Mouse (Mus musculus) spleen, embryonic (tissue): ENCODE results near the gene Endov.

Experiments used
- CTCF ChIA-PET: fragments of 350-600 bp; sonication (Branson Sonifier 250); formaldehyde crosslinking; loops from one replicate; lab custom pipeline; 2022; lab: Charles Lee

Gene Endov

GRCm38 (mm10) chr11:119490861-119491689 lies at the start of gene Endov:
Gene Endov, plus strand, starts transcription at chr11:119491347.
- CTCF ChIA-PET: interaction anchor here (0.6 kb wide), 1 partner anchor 469 kb away, joined by 3 read pairs; no protein-coding TSS in a partner anchor

DNA sequence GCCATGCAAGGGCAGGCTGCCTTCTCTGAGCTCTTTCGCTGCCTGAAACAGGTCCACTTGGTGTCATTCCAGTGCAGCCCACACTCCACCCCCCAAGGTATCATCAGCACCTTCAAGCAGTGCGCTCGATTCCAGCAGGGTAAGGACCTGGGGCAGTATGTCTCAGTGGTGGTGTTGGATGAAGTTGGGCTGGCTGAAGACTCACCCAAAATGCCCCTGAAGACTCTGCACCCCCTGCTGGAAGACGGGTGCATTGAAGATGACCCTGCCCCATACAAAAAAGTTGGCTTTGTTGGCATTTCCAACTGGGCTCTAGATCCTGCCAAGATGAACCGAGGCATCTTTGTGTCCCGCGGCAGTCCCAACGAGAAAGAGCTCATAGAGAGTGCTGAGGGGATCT lies 48.9 kb upstream of the Endov start:
- CTCF ChIA-PET: interaction anchor here (0.6 kb wide), 1 partner anchor 208 kb away, joined by 3 read pairs; no protein-coding TSS in a partner anchor

GRCm38 (mm10) chr11:119443442-119443841 lies 47.7 kb upstream of the Endov start:
- CTCF ChIA-PET: interaction anchor here (0.6 kb wide), 1 partner anchor 20 kb away, joined by 3 read pairs; no protein-coding TSS in a partner anchor

- CTCF ChIA-PET: no interaction called here
Measured at GRCm38 (mm10) chr11:119456097-119456496, 35.0 kb upstream of the Endov start.

DNA sequence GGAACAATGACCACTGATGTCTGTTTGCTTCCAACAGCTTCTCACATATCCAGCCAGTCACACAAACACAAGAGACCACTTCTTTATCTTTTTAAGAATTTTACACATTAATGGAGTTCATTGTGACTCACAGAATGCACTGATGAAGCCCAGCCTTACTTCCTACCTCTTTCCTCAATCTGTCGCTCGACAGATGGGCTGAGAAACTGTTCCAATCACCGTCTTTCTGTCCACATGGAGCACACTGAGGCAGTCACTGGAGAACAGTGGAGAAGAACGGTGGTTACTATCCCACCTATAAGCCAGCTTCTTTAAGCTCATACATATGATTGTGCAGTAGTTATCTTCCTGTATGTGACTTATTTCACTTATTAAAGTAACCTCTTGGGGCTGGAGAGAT lies 13.3 kb upstream of the Endov start:
- CTCF ChIA-PET: no interaction called here

GRCm38 (mm10) chr11:119491690-119492087 lies 542 bp downstream of the Endov start:
- CTCF ChIA-PET: interaction anchor here (0.6 kb wide), 2 partner anchors 451 to 470 kb away, joined by 3 read pairs; partner anchors contain the start of gene Baiap2

- CTCF ChIA-PET: interaction anchor here (0.6 to 0.7 kb wide), 2 partner anchors 463 to 1151 kb away, joined by 5 to 20 read pairs; partner anchors contain the start of gene Cep295nl
Measured at GRCm38 (mm10) chr11:119492830-119493229, 1.7 kb downstream of the Endov start.

DNA sequence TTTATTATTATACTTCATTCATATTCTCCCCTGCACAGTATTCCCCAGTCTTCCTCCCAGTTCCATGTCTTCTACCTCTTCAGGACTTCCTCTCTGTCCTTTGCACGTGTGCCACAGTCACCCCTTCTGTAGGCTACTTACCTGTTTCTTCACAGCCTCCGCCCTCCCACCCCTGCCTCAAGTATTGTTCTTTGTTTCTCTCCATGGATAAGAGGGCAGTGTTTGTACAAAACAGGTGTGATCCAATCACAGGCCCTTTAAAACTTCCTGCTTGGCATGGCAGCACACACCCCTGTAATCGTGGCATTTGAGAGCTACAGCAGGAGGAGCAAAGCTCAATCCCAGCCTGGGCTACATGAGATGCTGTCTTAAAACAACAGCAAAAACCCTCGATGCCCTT lies 2.4 kb downstream of the Endov start:
- CTCF ChIA-PET: no interaction called here

DNA sequence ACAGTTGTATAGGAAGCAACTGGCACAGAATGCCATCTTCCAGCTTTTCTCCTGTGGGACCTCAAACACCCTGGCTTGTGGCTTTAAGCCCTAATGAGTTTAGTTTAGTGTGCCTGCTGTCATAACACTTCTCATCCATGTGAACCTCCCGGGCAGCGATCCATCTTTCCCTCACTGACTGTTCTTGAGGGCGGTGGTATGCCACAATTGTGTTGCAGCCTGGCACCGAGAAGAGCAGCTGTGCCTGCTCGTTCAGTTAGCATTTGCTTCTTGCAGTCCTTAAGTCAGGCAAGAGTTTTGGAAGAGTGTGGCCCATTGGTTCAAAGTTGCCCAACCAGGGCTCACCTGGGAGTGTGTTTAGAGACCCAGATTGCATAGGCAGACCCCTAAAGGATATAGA lies 5.0 kb downstream of the Endov start:
- CTCF ChIA-PET: no interaction called here

- CTCF ChIA-PET: no interaction called here
Measured at GRCm38 (mm10) chr11:119497451-119497850, 6.3 kb downstream of the Endov start.

- CTCF ChIA-PET: no interaction called here
Measured at GRCm38 (mm10) chr11:119499297-119499696, 8.2 kb downstream of the Endov start.

DNA sequence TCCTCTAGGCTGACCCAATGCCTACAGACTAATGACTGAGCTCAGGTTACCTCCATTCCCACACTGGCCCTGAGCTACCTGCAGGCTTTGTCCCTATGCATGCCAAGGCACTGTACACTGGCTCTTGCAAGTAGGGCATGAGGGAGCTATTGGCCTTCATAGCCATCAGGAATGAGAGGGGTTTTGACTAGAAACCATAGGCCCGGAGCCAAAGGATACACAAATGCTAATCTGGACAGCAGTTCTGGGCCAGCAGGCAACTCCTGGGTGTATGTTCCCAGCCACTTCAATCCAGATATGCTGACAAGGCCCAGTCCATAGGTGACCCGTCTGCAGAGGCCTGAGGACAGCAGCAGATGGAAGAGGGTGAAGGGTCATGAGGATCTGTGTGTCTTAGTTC lies 8.9 kb downstream of the Endov start:
- CTCF ChIA-PET: no interaction called here

DNA sequence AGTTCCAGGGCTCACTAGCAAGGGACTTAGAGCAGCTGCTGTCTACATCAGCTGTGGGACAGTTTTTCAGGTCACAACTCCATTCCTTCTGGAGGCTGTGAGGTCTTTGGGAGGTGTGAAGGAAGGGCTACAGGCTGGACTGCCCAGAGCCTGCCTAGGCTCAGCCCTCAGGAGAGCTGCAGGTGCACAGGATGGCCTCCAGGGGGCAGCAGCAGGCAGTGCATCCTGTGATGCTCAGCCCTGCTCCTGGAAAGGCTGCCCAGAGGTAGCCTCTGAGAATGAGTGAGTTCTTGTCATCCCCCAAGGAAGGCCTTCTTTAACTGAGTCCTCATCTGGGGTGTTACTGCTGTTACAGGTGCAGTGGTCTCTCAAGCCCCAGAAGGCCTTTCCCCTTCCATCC lies 12.5 kb downstream of the Endov start:
- CTCF ChIA-PET: no interaction called here

GRCm38 (mm10) chr11:119506386-119506785 lies 15.2 kb downstream of the Endov start:
- CTCF ChIA-PET: interaction anchor here (0.7 kb wide), 1 partner anchor 14 kb away, joined by 3 read pairs; no protein-coding TSS in a partner anchor

- CTCF ChIA-PET: no interaction called here
Measured at GRCm38 (mm10) chr11:119507772-119508171, 16.6 kb downstream of the Endov start.

DNA sequence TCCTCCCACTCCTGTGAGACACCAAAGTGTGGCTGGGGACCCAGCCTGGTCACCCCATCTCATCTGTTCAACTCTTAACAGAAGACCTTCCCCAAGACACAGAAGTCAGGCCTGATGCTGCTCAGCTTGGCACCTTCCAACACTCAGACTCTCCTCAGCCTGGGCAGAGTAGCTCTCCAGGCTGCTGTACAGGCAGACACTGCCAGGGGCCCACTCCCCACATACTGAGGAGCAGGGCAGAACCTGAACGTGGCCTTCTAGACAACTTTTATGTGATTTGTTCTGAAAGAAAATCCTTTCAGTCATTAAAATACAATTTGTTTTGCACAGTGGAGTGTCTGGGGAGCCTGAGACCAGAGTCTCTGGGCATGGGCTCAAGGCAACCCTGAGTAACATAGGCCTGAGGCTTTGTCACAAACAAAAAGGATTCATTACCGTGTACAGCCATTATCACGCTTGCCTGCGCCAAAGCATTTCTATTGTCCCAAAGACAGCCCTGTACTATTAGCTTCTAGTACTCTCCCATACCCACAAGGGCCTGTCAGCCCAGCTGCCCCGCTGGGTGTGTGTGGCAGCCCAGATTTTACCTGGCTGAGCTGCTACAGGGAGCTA lies 18.1 kb downstream of the Endov start:
- CTCF ChIA-PET: interaction anchor here (0.6 kb wide), 1 partner anchor 1004 kb away, joined by 4 read pairs; no protein-coding TSS in a partner anchor

DNA sequence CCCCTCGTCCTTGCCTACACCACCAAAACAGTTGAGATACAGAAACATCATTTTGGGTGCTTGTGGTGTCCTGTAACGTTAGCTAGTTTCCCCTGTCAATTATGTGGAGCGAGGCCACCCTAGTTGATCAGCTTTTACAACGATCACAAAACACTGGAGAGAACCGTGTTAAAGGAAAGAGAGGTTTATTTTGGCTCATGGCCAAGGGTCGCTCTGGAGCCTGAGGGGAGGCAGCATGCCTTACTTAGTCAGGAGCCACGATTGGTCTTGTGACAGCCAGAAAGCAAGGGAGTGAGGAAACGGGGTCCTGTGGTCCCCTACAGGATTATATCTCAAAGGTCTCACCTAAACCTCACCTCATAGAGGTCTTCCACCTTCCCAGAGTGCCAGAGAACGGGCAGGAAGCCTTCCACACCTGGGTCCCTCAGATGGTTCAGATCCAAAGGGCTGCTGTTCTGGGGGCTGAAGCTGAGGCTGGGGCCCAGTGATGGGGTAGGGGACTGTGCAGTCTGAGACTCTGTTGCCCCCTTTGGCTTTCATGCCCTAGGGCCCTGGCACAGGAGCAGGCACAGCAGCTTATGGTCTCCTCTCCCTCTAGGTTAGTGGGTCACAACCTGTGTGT lies 22.0 kb downstream of the Endov start:
- CTCF ChIA-PET: interaction anchor here (0.9 kb wide), 1 partner anchor 9 kb away, joined by 3 read pairs; no protein-coding TSS in a partner anchor

DNA sequence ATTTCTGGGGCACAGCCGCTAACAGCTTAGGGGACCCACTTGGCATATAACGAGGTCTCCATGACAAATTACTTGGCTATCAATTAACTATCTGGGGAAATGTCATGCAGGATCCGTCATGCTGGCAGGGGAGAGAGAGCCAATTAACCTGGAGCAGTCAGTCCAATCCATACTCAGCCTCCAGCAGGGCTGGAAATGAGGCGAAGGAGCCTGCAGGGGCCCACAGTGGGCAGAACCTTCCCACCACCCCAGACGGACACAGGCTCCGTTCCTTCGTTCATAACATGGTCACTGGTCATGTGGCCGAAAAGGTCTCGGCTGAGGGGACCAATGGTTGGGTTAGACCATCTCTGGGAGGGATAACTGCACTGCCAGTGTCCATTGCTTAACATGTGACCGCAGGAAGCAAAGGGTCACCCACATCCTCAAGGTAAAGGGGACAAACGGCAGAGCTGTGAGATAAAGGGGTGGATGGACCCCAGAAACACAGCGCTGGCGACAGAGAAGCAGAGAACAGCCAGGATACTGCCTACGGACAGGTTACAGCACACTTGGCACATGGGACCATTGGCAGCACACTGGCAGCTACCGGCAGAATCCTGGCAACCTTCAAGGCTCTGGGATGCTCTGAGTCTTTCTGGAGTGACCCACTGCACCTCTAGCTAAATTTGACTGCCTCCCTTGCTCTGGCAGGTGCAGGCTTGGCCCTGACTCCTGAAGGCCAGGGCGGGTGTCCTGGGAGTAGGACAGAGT lies 23.1 kb downstream of the Endov start:
- CTCF ChIA-PET: no interaction called here

- CTCF ChIA-PET: no interaction called here
Measured at GRCm38 (mm10) chr11:119514967-119515636, 24.0 kb downstream of the Endov start.

- CTCF ChIA-PET: no interaction called here
Measured at GRCm38 (mm10) chr11:119515823-119516676, 24.9 kb downstream of the Endov start.
